Mouse (Mus musculus): Measurements from ENCODE around the gene D430041D05Rik.

Gene D430041D05Rik

DNA sequence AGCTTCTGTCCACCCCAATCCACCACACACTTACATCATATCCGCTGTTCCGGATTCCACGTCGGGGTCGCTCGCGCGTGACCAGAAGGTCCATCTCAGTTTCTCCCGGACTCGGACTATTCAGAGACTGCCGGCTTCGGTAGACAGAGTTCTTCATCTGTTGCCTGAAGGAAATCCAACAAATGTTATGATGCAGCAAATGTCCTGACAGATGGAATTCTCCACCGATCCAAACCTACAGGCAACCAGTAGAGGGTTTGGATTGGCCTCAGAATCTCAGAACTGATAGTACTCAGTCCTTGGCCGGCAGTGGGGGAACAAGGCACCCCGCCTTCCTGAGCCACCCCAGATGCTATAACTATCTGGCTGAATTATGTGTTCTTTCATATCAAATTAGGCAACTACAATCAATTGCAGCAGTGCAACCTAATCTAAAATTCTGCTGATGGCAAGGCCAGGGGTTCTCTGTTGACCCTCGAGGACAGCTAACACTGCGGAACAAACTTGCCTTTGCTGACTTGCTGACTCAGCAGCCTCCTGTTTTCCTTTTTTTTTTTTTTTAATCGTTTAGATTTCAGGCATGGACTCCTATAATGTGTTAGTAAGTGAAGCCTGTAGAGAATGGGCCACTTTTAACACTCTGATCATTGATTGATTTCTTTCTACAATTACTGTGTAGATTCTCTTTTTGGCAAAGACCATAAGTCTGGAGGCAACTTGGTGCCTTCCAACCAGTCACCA, 218.2 kb downstream of the D430041D05Rik start:
- no peak for DNase-seq (ENCODE audit: low spot score)

GRCm38 (mm10) chr2:104191723-104192122, 219.1 kb downstream of the D430041D05Rik start:
- no peak for DNase-seq (ENCODE audit: low spot score)

GRCm38 (mm10) chr2:104188859-104189258, 222.0 kb downstream of the D430041D05Rik start:
- DNase-seq (ENCODE audit: low spot score) = no peak

DNA sequence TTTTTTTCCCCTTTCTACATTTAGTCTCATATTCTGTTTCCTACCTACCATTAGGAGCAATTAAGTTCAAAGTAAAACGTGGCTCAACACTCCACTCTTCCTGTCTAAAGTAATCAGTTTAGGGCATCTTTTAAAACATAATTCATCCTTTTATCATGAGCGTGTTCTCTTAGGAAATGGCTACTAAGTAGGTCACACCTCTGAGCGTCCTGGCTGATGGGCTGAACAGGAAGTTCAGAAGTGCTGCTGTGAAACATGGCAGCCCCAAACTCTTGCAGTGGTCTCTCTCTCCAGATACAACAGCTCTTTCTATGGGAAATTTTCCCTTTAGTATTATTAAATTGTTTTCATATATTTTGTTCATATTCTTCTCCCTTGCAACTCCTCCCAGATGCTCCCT, 223.7 kb downstream of the D430041D05Rik start:
- no peak for DNase-seq (ENCODE audit: low spot score)

- no peak for DNase-seq (ENCODE audit: low spot score)
These were observed 225.2 kb downstream of the D430041D05Rik start for GRCm38 (mm10) chr2:104185616-104186015.

- no peak for DNase-seq (ENCODE audit: low spot score)
These were observed 226.5 kb downstream of the D430041D05Rik start for GRCm38 (mm10) chr2:104184296-104184695.

GRCm38 (mm10) chr2:104183246-104183845, 227.5 kb downstream of the D430041D05Rik start:
- DNase-seq (ENCODE audit: low spot score) = no peak

- no peak for DNase-seq (ENCODE audit: low spot score)
These were observed 231.2 kb downstream of the D430041D05Rik start for GRCm38 (mm10) chr2:104179636-104180035.

- no peak for DNase-seq (ENCODE audit: low spot score)
These were observed 232.6 kb downstream of the D430041D05Rik start for GRCm38 (mm10) chr2:104178251-104178650.

DNA sequence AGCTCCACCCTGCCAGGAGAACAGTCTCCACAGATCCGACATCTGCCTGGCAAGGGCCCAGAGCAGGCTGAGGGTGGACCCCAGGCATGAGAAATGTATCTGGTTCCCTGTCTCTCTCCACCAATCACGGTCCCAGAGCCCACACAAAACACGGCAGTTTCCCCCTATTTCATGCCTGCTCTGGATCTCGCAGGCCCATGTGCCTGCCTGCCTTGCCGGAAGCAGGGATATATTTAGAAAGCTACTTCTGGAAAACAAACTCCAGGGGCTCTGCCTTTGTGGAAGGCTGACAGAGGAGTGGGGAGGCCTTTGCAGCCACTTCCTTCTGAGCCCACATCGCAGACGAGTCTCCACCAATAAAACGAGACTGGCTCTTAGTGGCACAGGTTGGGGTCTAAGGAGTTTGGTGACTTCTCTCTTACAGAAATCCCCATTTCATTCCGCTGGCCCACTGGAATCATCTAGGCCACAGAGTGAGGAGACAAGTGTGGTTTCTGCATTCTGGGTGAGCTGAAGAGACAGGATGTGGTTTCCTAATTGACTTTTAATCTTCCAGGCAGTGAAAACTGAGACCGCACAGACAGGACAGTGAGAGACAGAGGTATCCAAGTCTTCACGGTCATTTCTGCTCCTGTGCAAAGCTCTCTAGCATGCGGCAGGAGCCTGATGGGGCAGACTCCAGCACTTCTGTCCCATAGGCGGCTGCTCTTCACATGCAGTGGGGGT, 233.7 kb downstream of the D430041D05Rik start:
- DNase-seq (ENCODE audit: low spot score) = no peak

DNA sequence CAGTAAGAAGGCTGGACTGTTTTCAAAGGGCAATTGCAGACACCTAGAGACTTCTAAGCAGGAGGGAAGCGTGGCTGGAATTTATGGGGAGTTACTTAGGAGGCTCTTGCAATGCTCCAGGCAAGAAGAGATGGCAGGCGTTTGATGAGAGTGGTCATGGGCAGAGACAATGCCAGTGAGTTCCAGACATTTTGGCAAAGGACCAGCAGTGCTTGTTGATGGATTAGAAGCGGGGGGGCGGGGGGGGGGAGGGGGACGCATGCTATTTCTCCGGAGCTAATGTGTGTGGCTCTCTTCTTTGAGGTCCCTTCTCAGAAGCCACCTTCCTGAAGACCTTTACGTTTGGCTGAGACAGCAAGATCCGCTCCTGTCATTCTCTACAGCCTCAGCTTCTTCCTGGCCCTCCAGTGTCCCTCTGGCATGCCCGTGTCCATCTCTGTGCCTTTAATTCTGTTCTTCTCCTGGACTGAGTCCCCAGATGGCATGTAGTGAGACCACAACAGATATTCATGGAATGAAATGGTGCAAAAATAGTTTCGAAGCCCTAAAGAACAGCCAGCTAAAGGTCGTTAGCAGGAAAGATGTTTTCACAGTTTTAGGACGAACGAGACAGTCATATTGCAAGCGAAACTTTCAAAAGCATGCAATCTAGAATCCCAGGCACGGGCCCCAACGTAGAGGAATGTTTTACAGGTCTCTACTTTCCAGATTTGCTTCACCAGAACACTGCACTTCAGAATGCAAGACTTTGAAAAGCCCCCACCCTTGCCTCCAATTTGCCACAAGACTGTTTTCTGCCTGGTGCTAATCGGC, 234.4 kb downstream of the D430041D05Rik start:
- DNase-seq (ENCODE audit: low spot score) = no peak

GRCm38 (mm10) chr2:104175476-104176165, 235.2 kb downstream of the D430041D05Rik start:
- DNase-seq (ENCODE audit: low spot score) = no peak

GRCm38 (mm10) chr2:104173431-104173830, 237.4 kb downstream of the D430041D05Rik start:
- DNase-seq (ENCODE audit: low spot score) = no peak

DNA sequence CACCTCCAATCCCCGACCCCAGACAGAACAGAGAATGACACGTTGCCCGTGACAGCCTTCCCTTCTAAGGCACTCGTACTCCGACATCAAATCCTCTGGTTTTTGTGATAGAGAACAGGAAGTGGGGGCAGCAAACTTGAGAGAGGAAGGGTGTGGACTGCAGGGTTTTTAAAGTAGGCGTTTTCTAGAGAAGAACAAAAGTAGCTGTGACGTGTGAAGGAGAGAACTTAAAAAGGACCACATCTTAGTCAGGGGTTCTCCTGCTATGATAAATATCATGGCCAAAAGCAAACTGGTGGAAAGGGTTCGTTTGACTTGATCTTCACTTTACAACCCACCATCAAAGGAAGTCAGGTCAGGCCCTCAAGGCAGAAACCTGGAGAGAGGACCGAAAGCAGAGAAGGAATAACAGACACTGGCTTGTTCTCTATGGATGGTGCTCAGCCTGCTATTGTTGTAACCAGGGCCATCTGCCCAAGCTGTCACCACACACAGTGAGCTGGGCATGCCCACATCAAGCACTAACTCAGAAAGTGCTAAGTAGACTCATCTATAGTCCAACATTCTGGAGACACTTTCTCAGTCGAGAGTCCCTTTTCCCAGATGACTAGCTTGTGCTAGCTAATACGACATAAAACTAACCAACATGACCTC, 238.0 kb downstream of the D430041D05Rik start:
- DNase-seq (ENCODE audit: low spot score) = no peak

GRCm38 (mm10) chr2:104168186-104168896, 242.5 kb downstream of the D430041D05Rik start:
- no peak for DNase-seq (ENCODE audit: low spot score)

GRCm38 (mm10) chr2:104167765-104168164, 243.0 kb downstream of the D430041D05Rik start:
- no peak for DNase-seq (ENCODE audit: low spot score)

DNA sequence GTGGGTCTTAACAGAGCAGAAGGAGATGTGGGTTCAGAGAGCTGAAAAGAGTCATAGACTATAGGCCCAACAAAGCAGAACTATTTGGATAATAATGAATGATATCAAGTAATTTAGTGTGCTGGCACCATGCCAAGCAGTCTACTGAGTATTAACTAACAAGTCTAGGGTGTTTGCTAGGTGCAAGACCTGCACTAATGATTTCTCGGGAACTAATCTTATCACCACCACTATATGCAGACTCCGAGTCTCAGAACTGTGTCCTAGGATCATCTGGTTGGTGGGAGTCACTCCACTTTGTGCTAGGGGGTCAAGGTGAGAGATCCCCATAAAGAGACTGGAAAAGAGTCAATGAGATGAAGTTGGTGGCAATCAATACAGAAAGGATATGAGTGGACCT, 245.2 kb downstream of the D430041D05Rik start:
- no peak for DNase-seq (ENCODE audit: low spot score)

DNA sequence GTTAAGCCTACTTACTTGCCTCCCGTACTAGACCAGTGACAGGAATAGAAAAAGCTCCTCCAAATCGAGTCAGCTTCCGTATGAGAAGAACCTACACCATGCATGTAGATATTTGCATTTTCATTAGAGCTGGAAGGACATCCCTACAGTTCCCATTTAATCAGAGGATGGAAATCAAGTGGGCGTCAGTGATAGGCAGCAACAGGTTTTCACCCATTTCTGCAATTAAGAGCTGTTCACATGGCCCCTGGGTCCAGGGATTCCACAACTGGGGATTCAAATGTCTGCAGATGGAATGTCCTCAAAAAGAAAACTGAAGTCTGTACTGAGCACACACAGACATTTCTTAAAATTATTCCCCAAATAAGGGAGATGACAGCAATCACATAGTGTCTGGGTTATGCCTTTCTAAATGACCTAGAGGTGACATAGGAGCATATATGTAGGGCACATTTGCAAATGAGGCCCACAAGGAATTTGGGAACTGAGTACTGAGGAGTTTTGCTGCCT, 246.8 kb downstream of the D430041D05Rik start:
- no peak for DNase-seq (ENCODE audit: low spot score)

- no peak for DNase-seq (ENCODE audit: low spot score)
These were observed 247.4 kb downstream of the D430041D05Rik start for GRCm38 (mm10) chr2:104163418-104163817.

DNA sequence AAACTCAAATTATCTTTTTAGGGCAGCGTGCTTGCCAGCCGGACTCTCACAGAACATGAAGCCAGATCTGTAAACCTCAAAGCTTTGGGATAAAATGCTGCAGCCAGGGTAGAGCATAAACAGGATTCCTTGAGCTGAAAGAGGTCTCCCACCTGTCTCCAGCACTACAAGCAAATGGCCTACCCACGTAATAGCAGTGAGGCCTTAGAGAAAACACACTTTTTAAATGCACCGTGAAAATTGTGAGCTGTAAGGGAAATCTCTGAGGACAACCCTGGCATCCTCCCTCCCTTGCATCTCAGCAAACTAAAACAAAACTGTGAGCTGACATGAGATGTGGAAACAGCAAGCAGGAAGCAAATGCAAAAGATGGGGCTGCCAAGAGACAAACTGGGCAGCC, 253.0 kb downstream of the D430041D05Rik start:
- no peak for DNase-seq (ENCODE audit: low spot score)
